Mouse (Mus musculus) WW6 (cell line): ENCODE results near the gene Sfpq.
"Not testable (repeated sequence)": the region's sequence is repeated elsewhere in the genome, so short reads cannot be mapped to it uniquely, and the experiment has no call there.

ENCODE experiments used
- DNase-seq: peaks from one replicate; pipeline ENCODE4 v3.0.0-alpha.2; 2013; ENCODE audit warnings: low read depth, low spot score

The Sfpq gene

GRCm38 (mm10) chr4:127021151-127021945 is at the start of gene Sfpq:
Gene Sfpq (plus strand): TSS chr4:127021324.
- DNase-seq: peak; percentile 92

DNA sequence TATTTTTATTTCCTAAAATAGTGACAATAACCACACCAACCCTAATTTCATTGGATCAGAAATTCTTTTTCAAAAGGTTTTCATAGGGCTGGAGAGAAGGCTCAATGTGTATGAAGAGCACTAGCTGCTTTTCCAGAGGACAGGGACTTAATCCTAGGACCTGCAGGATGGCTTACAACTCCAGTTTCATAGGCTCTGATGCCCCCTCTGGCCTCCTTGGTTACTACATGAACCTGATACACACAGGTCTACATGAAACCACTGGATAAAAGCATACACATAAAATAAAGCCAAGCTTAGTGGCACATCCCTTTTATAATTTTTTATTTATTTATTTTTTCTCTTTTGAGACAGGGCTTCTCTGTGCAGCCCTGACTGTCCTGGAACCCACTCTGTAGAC is 43.7 kb upstream of the Sfpq start:
- no peak for DNase-seq

GRCm38 (mm10) chr4:126978706-126979105 is 42.4 kb upstream of the Sfpq start:
- DNase-seq: no peak

- DNase-seq: no peak
Measured at GRCm38 (mm10) chr4:126983321-126983720, 37.8 kb upstream of the Sfpq start.

GRCm38 (mm10) chr4:126983736-126984525 is 37.2 kb upstream of the Sfpq start:
- not testable (repeated sequence) for DNase-seq

DNA sequence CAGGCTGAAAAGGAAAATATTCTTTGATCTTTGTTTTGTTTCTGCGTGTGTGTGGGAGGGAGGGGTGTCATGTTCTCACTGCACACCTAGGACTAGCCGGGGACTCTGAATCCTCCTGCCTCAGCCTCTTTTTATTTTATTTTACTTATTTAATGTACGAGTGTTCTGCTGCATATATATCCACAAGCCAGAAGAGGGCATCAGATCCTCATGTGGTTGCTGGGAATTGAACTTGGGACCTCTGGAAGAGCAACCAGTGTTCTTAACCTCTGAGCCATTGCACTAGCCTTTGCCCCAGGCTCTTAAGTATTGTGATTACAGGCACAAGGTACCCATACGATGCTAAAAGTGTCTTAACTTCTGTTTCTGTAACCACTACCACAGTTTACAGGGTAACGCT is 34.4 kb upstream of the Sfpq start:
- DNase-seq: no peak

GRCm38 (mm10) chr4:126988503-126988902 is 32.6 kb upstream of the Sfpq start:
- no peak for DNase-seq

DNA sequence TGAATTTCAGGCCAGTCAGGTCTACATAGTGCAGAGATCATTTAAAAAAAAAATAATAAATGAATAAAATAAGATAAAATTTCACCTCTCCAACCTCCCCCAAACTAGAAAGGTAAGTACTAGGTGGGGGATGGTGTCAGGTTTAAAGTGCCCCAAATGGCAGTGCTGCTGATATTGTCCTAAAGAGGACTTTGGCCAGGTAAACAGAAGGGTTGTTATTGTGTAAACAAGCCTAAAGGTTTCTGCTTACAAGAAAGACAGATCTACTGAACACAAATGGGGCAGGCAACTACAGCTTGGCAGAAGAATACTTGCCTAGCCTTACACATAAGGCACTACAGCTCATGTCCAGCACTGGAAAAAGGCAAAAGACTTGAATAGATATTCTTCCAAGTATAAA is 30.6 kb upstream of the Sfpq start:
- DNase-seq: no peak

DNA sequence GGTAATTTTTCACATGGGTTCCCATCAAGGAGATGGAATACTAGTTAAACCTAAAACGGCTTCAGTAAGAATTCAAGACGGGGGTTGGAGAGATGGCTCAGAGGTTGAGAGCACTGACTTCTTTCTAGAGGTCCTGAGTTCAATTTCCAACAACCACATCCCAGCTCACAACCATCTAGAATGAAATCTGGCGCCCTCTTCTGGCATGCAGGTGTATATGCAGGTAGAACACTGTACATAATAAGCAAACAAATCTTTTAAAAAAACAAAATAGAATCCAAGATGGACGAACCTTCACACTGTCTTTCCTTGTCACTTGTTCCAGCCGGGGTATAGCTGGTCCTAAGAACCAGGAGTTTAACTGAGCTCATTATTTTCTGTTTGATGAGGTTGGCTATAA is 28.8 kb upstream of the Sfpq start:
- no peak for DNase-seq

- DNase-seq: not testable (repeated sequence)
Measured at GRCm38 (mm10) chr4:126999372-126999771, 21.8 kb upstream of the Sfpq start.

- no peak for DNase-seq
Measured at GRCm38 (mm10) chr4:127000601-127001105, 20.5 kb upstream of the Sfpq start.

DNA sequence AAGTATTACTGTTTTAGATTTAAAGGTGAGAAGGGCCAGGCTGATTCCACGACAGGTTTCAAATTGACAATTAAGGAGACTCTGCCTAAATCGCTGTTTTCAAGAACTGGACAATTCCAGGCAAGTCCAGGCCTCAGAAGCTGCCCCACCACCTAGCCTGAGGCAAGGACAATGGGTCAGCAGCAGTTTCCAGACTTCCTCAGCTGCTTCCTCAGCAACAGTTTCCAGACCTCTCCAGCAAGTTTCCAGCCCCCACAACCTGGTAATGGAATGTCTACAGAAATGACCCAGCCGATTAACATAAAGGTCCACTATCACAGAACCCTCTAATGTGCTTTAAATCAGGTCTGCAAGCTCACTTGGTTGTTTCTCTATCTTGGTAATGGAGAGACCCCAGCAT is 16.7 kb upstream of the Sfpq start:
- DNase-seq: no peak

GRCm38 (mm10) chr4:127005113-127005936 is 15.8 kb upstream of the Sfpq start:
- DNase-seq: no peak

DNA sequence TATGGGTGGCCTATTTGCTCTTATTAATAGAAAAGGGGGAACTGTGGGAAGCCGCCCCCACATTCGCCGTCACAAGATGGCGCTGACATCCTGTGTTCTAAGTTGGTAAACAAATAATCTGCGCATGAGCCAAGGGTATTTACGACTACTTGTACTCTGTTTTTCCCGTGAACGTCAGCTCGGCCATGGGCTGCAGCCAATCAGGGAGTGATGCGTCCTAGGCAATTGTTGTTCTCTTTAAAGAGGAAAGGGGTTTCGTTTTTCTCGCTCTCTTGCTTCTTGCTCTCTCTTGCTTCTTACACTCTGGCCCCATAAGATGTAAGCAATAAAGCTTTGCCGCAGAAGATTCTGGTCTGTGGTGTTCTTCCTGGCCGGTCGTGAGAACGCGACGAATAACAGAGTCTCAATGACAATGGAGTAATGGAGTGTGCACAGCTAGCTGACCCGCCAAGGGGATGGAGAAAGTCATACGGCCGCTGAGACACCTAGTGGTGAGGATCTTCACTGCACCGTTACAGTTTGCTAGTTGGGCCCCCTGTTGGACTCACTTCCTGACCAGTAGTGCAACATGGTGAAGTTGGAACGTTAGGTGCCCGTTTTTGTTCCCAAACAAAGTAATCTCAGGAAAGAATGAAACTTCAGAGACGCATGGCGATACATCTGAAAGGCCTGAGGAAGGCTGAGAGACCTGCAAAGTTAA is 5.7 kb upstream of the Sfpq start:
- peak; percentile 74 for DNase-seq

- no peak for DNase-seq
Measured at GRCm38 (mm10) chr4:127016366-127016765, 4.8 kb upstream of the Sfpq start.

DNA sequence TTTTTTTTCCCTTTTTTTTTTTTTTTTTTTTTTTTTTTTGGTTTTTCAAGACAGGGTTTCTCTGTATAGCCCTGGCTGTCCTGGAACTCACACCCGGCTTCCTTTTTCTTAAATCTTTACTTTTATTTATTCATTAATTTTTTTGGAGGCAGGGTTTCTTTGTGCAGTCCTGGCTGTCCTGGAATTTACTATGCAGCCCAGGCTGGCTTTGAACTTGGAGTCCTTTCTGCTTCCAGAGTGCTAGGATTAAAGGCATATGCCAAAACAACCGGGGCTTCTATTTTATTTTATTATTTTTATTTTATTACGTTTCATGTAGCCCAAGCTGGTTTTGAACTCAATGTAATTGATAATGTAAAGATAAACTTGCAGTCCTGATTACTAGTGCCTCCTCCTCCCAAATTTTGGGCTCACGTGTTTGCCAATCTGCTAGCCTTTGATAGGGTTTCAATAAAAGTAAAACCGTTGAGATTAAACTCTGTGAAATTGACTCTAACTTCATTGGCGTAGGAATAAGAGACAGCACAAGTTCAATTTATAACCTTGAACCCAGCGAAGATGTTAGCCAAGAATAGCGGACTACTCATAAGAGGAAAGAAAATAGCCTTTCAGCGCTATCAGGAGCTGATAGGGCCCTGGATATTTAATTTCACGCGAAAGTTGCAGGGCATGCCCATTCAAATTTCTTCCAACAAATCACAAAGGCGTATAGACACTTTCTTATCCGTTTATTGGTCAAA is 543 bp upstream of the Sfpq start:
- no peak for DNase-seq

GRCm38 (mm10) chr4:127021989-127022626 is 984 bp downstream of the Sfpq start:
- DNase-seq: peak; percentile 68

DNA sequence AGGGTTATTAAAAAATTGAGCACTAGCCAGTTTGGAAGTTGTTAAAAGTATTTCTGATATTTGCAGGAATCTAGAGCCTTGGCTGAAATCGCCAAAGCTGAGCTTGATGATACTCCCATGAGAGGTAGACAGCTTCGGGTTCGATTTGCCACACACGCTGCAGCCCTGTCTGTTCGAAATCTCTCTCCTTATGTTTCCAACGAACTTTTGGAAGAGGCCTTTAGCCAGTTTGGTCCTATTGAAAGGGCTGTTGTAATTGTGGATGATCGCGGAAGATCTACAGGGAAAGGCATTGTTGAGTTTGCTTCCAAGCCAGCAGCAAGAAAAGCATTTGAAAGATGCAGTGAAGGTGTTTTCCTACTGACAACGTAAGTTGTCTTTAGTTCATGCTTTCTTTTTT is 2.1 kb downstream of the Sfpq start:
- DNase-seq: no peak

DNA sequence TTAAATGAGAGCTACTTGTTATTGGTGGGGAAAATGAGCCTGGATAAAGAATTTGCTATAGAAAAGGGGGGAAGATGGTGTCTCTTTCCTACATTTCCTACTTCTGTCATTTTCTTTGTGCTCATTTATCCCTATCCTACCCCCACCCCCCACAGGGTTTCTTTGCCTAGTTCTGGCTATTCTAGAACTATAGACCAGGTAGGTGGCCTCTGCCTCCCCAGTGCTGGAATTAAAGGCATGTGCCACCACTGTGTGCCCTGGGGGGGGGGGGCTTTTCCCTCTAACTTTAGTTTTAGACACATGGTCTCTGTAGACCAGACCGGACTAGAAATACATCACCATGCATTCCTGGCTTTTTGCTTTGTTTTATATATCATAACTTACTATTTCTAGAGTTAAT is 3.1 kb downstream of the Sfpq start:
- no peak for DNase-seq

GRCm38 (mm10) chr4:127026826-127027225 is 5.7 kb downstream of the Sfpq start:
- no peak for DNase-seq
